Mouse (Mus musculus): ENCODE results near the gene Birc3.
"Not testable (repeated sequence)": the region's sequence is repeated elsewhere in the genome, so short reads cannot be mapped to it uniquely, and the experiment has no call there.

Gene Birc3

GRCm38 (mm10) chr9:7866981-7867380 lies 6.0 kb downstream of the Birc3 start:
- not testable (repeated sequence) for DNase-seq

- DNase-seq, result no peak
Observed at GRCm38 (mm10) chr9:7860976-7861375, 12.0 kb downstream of the Birc3 start.

DNA sequence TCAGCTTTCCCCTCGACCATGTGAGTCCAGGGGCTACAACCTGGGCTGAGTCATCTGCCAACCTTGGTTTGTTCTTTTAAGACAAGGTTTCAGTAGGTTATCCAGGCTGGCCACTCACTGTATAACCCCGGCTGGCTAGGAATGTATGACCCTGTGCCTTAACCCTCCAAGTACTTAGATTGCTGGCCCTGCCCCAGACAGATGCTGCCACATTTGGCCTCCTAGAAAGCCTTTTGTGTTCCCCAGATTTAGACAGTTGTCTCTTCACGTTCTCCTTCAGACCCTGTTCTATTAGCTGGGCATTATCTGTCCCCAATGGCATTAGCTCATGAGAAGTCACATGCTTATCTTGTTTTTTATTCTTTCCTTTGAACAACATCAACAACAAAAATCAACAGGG lies 17.1 kb downstream of the Birc3 start:
- DNase-seq, result no peak

GRCm38 (mm10) chr9:7855374-7855773 lies 17.6 kb downstream of the Birc3 start:
- peak; percentile 72 for DNase-seq

DNA sequence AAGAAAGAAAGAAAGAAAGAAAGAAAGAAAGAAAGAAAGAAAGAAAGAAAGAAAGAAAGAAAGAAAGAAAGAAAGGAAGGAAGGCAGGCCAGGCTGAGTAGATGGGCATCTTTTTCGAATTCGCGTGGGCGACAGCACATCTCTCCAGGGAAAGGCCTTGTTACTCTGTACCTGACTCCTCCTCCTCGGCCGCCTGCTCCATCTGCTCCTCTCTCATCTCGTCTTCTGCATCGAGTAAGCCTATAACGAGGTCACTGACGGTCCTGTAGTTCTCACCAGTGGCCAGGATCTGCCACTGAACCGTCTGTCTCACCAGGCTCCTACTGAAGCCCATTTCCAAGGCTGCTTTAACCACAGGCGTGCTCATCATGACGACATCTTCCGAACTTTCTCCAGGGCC lies 18.8 kb downstream of the Birc3 start:
- DNase-seq, result not testable (repeated sequence)

DNA sequence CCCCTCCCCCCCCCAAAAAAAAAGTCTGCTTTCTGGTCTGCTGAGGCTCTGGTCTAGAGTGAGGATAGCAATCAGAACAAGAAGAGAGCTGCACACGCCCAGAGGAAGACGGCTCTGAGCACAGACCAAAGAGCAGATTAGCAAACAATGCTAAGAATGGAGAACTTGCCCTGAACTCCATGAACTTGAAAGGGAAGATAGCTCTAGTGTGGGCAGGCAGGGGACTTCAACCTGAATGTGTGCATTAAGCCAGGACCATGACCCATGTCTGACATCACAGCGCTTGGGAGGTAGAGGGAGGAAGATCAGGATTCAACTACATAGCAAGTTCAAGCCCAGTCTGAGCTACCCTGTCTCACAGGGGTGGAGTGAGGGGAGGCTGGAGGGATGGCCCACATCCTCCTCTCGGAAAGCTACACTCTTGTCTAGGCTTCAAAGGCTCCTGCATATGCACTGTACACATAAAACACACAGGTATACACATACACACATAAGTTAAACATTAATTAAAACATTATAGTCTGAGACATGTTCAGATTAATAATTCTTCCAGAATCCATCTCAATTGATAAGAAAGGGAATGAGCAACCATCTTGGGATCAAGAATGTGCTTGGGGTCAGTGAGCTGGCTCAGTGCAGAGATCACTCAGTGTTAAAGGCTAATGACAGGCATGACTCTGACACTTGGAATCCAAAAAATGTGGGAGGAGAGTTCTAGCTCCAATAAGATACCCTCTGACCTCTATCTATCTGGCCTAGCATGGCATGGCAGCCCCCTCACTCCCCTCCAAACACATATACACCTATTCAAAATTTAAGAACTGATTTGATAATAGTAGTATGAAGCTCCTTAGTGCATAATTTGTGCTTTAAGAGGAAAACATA lies 20.4 kb downstream of the Birc3 start:
- no peak for DNase-seq

GRCm38 (mm10) chr9:7851841-7852240 lies 21.1 kb downstream of the Birc3 start:
- DNase-seq, result no peak

DNA sequence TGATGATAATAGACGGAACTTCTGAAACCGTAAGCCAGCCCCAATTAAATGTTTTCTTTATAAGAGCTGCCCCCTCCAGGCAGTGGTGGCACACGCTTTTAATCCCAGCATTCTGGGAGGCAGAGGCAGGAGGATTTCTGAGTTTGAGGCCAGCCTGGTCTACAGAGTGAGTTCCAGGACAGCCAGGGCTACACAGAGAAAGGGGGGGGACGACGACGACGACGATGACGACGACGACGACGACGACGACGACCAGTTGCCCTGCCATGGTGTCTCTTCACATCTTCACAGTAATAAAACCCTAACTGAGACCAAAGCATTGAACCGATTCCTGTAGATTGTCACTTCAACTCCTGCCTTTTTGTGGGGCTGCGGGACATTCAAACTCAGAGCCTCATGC lies 24.8 kb downstream of the Birc3 start:
- no peak for DNase-seq

GRCm38 (mm10) chr9:7846667-7847199 lies 26.3 kb downstream of the Birc3 start:
- no peak for DNase-seq

GRCm38 (mm10) chr9:7845216-7845895 lies 27.6 kb downstream of the Birc3 start:
- DNase-seq, result no peak

DNA sequence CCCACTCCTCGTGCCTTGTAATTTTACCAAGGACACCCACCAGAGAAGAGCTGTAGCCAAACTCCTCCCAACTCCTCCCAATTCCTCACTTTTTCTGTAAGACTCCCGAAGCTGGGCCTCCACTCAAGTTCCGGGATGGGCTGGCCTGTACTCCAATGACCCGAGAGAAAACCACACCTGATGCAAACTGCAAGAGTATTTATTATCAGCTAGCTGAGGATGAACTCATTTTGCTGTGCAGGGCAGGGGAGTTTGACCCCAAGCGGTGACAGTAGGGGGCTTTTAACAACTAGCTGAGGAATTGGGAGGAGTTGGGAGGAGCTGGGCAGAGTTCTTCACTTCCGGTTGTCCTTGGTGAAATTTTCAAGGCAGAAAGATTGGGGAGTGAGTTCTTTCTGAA lies 31.8 kb downstream of the Birc3 start:
- DNase-seq, result no peak

DNA sequence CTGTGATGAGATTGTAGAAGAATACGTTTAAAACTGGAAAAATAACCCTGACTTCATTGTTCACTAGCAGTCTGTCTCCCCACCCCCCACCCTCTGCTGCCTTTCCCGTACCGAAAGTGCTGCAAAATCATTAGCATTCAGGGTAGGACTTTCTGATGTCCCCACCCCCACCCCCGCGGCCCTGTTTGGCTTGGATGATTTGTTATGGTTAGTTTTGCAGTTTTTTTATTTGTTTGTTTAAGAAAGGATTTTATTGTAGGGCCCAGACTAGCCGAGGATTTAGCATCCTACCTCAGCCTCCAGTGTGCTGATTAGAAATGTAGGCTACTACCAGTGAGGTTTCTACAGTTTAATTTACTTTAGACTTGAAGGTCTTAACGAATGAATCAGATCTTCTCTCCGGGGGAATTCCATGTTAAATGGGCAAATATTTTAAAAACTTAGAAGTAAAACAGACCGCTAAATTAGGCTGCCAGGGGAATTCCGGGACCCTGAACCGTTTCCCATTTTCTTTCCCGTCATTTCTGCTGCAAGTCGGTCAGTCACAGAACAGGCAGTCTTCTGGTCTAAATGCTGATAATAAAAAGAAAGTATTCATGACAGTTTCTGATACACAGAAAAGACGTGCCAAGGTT lies 35.1 kb downstream of the Birc3 start:
- DNase-seq, result no peak

DNA sequence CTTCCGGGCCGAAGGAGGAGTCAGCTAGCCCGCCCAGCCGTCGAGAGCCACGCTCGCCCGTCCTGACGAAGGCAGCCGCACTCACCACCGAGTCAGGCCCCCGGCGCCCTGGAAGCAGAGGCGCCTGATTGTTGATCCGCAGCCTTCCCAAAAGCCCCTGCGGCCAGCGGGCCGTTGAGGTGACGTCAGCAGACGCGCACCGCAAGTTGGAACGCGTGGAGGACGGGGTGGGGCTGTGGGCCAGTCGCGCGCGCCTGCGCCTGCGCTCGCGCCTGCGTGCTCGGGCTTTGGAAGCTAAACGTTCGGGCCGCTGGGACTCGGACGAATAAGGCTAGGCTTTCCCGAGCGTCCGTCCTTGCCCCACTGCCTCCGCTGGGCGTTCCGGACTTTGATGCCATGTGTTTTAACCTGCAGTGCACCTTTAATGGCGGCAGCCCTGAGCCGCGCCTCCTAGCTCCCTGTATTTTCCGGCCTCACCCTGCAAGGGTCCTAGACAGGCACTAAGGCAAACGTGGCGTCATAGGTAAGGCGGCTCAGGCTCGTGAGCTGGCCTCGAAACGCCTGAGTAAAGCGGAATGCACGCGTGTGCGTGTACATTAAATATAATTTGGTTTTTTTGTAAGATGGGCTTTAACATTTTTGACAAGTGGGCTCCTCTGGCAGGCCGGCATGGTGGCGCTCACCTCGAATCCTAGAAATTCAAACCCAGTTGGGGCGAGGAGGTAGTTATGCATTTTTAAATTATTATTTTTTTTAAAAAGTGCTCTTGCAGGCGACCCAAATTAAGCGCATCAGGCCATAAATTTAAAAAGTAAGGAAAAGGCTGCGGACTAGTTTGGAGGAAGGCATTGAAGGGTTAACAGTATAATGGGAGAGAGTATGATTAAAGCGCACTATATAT lies 35.8 kb downstream of the Birc3 start, which contains the start of gene Birc2:
Gene Birc2 (minus strand): TSS at position 160 of the 901 bp plus-strand sequence.
- peak; percentile 97 for DNase-seq

DNA sequence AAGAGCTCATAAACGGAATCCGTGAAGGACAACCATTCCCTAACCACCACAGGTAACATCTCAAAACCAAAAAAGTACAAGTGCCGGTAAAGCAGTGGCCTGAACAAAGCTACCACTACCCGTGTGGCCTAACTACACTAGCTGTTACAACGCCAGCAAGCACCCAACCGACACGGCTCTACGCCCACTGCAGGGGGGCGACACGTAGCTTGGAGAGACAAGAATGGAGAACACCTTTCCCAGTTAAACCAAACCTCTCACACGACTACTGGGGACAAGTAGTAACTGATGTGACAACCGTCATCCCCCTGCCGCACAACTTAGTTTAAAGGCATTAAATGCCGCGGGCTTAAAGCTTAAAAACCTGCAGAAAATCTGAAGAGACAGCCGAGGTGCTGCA lies 36.7 kb downstream of the Birc3 start:
- peak; percentile 46 for DNase-seq

- DNase-seq, result no peak
Observed at GRCm38 (mm10) chr9:7835302-7835701, 37.7 kb downstream of the Birc3 start.

- no peak for DNase-seq
Observed at GRCm38 (mm10) chr9:7833421-7833820, 39.6 kb downstream of the Birc3 start.

DNA sequence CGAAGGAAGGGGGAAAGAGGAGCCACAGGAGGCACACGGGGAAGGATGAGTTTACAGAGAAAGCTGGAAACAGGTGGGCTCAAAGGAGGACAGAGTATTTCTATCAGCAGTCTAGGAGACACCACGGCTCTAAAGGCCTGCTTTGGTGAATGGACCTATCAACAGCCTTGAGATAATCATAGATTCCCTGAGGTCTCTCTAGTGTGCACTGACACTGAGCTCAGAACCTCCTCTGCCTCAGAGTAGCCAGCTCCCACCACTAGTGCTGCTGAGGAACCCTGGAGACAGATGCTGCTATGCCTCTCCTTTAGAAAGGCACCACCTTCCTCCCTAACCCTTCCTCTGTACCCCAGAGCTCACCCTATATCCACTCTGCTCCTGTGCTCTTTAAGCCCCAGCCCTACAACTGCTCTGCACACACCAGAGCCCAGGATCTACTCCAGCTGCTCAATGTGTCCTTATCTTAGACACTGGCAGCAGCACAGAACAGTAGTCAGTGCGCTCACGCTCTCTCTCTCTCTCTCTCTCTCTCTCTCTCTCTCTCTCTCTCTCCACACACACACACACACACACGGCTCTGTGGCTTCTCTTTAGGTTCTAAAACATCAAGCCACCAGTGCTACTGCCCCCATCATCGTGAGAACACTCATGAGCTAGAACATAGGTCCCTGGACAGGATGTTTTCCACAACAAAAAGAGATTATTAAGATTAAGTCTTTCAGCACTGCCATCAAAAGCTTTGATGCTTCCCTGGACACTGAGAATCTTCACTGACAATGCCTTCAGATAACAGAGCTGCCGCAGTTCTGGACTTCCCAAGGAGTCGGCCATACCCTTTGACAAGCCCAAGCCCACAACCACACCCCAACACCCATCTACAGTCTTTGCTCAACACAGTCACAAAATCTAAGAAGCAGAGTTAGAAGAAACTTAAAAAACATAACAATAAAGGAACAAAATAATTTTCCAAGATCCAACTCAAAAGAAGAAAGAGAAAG lies 43.2 kb downstream of the Birc3 start:
- no peak for DNase-seq

- DNase-seq, result peak; percentile 11
Observed at GRCm38 (mm10) chr9:7828706-7829105, 44.3 kb downstream of the Birc3 start.

DNA sequence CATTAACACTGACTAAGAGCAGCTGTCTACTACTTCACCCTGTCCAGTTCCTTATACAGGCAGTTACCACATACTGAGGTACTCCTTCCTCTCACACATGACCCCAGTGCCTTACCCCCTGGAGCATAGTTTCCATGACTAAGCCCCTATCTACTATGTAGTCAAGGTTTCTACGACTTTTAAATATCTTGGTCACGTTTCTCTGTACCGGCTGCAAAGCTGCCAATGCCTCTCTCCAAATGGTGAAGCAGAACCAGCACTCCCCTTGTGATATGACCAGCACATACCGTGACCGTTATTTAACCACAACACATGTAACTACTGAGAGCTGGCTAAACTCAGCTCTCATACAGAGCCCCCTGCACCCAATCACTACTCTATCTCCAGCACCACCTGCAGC lies 48.1 kb downstream of the Birc3 start:
- DNase-seq, result no peak

DNA sequence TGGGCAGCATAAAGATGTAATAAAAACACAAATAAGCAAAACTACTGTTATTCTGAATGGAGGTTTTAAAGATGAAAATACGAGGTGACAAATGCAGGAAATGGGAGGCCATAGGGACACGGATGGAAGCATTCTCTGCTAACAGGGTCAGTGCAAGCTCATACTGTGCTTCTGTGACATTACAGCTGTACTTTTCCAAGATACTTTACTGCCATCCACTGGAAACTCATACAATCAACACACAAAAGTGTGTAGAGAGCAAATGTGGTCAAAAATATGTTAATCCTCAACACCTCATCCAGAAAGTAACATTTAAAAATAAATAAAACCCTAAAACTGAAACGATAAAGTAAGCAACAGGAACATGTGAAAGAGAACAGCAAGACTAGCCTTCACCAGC lies 50.2 kb downstream of the Birc3 start:
- DNase-seq, result no peak

DNA sequence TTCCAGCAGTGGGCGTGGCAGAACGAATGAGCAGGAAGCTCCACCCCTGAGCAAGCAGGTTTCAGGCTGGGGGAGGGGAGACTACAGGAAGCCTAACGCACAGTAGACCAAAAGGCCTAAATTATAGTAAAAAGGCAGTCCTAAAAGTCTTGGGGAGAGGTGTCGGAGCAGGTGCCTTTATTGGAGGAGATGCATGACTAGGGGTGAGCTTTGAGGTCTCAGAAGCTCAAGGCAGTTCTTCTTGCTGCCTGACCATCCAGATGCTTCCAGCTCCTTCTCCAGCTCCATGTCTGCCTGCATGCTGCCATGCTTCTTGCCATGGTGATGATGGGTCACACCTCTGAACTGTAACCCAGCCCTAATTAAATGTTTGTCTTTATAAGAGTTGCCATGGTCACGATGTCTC lies 67.9 kb downstream of the Birc3 start:
- DNase-seq, result no peak
